Mouse (Mus musculus) liver, postnatal 0 days (tissue): ENCODE results near the gene Sox11.

ENCODE experiments used
- CTCF ChIP-seq: sonication (generic); IDR thresholded peaks from 2 replicates; pipeline ENCODE4 v1.5.1; 2016; ENCODE audit warnings: antibody characterized with exemption, low read depth
- EP300 ChIP-seq: IDR thresholded peaks from 2 replicates; pipeline ENCODE4 v1.6.1; 2016; ENCODE audit warnings: antibody characterized with exemption, low read depth, mild to moderate bottlenecking

GRCm38 (mm10) chr12:27336801-27337200 is 5.6 kb downstream of the Sox11 start:
- TF ChIP-seq CTCF (no peak), EP300 (no peak)
